Mouse (Mus musculus): ENCODE measurements at regions not wholly inside any gene's neighbourhood (a gene's known extent, or its start where the extent isn't known, plus 50 kb on each side); places are given as distances from the start of the nearest gene placed in this dataset.

- DNase-seq (ENCODE audit: low read depth, low spot score): no peak
- Histone ChIP-seq H3K4me3 (ENCODE audit: control insufficient read depth in 1 of 2, insufficient read depth in 1 of 2, low read depth in 2 of 2, low read length in 2 of 2) (no peak overlapping the region), H3K79me2 (ENCODE audit: control insufficient read depth, insufficient read depth, low read length, poor library complexity) (no peaks in the 10 kb centered on the region), H3K27ac (ENCODE audit: control insufficient read depth, low read depth, low read length) (no peak overlapping the region), H3K9me3 (replicated peaks; ENCODE audit: insufficient read depth, low read length) (no peaks in the 10 kb centered on the region; the same call in 1 of the 2 replicates), H3K27me3 (ENCODE audit: control insufficient read depth in 1 of 2, insufficient read depth in 2 of 2, low read length in 2 of 2) (no peaks in the 10 kb centered on the region), H3K36me3 (ENCODE audit: control insufficient read depth in 1 of 2, insufficient read depth in 2 of 2, low read length in 2 of 2) (no peaks in the 10 kb centered on the region), H3K9ac (ENCODE audit: control insufficient read depth, low read depth, low read length, poor library complexity, severe bottlenecking) (no peak overlapping the region), H3K4me1 (ENCODE audit: control insufficient read depth in 1 of 2, insufficient read depth in 2 of 2, low read length in 2 of 2) (no peaks in the 10 kb centered on the region)
- TF ChIP-seq HCFC1 (IDR thresholded peaks at IDR 0.05; ENCODE audit: low read depth, low read length) (no peak), GABPA (IDR thresholded peaks at IDR 0.05; ENCODE audit: low read depth, low read length) (no peak), USF2 (IDR thresholded peaks at IDR 0.05; ENCODE audit: borderline replicate concordance in 1 of 2, insufficient read depth in 1 of 2, low read depth in 1 of 2, low read length in 2 of 2) (no peak)
Measured at GRCm38 (mm10) chr8:126098886-126099285, 103.9 kb downstream of the Kcnk1 start.

- no peaks in the 10 kb centered on the region for H3K27me3 ChIP-seq (ENCODE audit: control insufficient read depth in 1 of 2, insufficient read depth in 2 of 2, low read length in 2 of 2)
- no peaks in the 10 kb centered on the region for H3K79me2 ChIP-seq (ENCODE audit: control insufficient read depth, insufficient read depth, low read length, poor library complexity)
- no peak overlapping the region for H3K27ac ChIP-seq (ENCODE audit: control insufficient read depth, low read depth, low read length)
- no peaks in the 10 kb centered on the region for H3K4me1 ChIP-seq (ENCODE audit: control insufficient read depth in 1 of 2, insufficient read depth in 2 of 2, low read length in 2 of 2)
- no peak overlapping the region for H3K9ac ChIP-seq (ENCODE audit: control insufficient read depth, low read depth, low read length, poor library complexity, severe bottlenecking)
- no peaks in the 10 kb centered on the region; the same call in 1 of the 2 replicates for H3K9me3 ChIP-seq (replicated peaks; ENCODE audit: insufficient read depth, low read length)
- H3K36me3 ChIP-seq (ENCODE audit: control insufficient read depth in 1 of 2, insufficient read depth in 2 of 2, low read length in 2 of 2): no peaks in the 10 kb centered on the region
- no peak for DNase-seq (ENCODE audit: low read depth, low spot score)
- H3K4me3 ChIP-seq (ENCODE audit: control insufficient read depth in 1 of 2, insufficient read depth in 1 of 2, low read depth in 2 of 2, low read length in 2 of 2): no peak overlapping the region
- TF ChIP-seq ETS1 (IDR thresholded peaks at IDR 0.05; ENCODE audit: low read depth, low read length): no peak
- TF ChIP-seq POLR2AphosphoS2 (IDR thresholded peaks at IDR 0.05; ENCODE audit: low read length): no peak
- TF ChIP-seq SMC3 (IDR thresholded peaks at IDR 0.05; ENCODE audit: low read depth, low read length): peak; percentile 14; the same call in 1 of the 2 replicates
Measured at GRCm38 (mm10) chr8:126099889-126100288, 104.9 kb downstream of the Kcnk1 start.

DNA sequence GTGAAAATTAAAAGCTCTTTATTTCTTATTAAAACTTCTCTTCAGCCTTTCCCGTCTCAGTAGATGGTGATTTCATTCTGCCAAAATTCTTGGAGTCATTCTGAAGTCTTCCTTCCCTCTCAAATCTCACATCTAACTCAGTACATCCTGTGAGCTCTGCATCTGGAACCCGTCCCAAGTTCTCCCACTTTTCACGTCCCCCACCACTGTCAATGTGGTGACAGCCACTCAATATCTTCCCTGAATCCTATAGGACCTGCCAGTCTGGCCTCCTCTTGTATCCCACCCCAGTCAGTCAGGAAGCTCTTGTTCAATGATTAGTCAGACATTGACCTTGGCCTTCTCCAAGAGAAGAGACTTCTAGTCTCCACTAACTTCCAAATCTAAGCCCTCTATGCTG is 110.1 kb downstream of the Kcnk1 start:
- Histone ChIP-seq H3K4me3 (ENCODE audit: control insufficient read depth in 1 of 2, insufficient read depth in 1 of 2, low read depth in 2 of 2, low read length in 2 of 2) (no peak overlapping the region), H3K4me1 (ENCODE audit: control insufficient read depth in 1 of 2, insufficient read depth in 2 of 2, low read length in 2 of 2) (no peaks in the 10 kb centered on the region), H3K27ac (ENCODE audit: control insufficient read depth, low read depth, low read length) (no peak overlapping the region), H3K9me3 (replicated peaks; ENCODE audit: insufficient read depth, low read length) (no peaks in the 10 kb centered on the region; the same call in 1 of the 2 replicates), H3K9ac (ENCODE audit: control insufficient read depth, low read depth, low read length, poor library complexity, severe bottlenecking) (no peak overlapping the region), H3K36me3 (ENCODE audit: control insufficient read depth in 1 of 2, insufficient read depth in 2 of 2, low read length in 2 of 2) (no peaks in the 10 kb centered on the region), H3K79me2 (ENCODE audit: control insufficient read depth, insufficient read depth, low read length, poor library complexity) (no peaks in the 10 kb centered on the region), H3K27me3 (ENCODE audit: control insufficient read depth in 1 of 2, insufficient read depth in 2 of 2, low read length in 2 of 2) (no peaks in the 10 kb centered on the region)
- DNase-seq (ENCODE audit: low read depth, low spot score): no peak
- no peak for TF ChIP-seq NRF1 (IDR thresholded peaks at IDR 0.05; ENCODE audit: insufficient read depth, low read depth, low read length, poor library complexity, severe bottlenecking)
- TF ChIP-seq TBP (IDR thresholded peaks at IDR 0.05; ENCODE audit: low read depth, low read length): no peak
- TF ChIP-seq POLR2AphosphoS2 (IDR thresholded peaks at IDR 0.05; ENCODE audit: low read length): no peak
- no peak for TF ChIP-seq USF1 (IDR thresholded peaks at IDR 0.05; ENCODE audit: low read depth, low read length)
- TF ChIP-seq UBTF (IDR thresholded peaks at IDR 0.05; ENCODE audit: borderline replicate concordance, insufficient read depth, low read depth, low read length): no peak
- TF ChIP-seq JUND (IDR thresholded peaks at IDR 0.05; ENCODE audit: low read depth, low read length): no peak
- TF ChIP-seq KAT2A (conservative IDR thresholded peaks at IDR 0.05; ENCODE audit: low read depth, low read length): no peak
- TF ChIP-seq USF2 (IDR thresholded peaks at IDR 0.05; ENCODE audit: borderline replicate concordance in 1 of 2, insufficient read depth in 1 of 2, low read depth in 1 of 2, low read length in 2 of 2): no peak
- no peak for TF ChIP-seq ZC3H11A (IDR thresholded peaks at IDR 0.05; ENCODE audit: low read depth, low read length)

Data from MEL (cell line).